Mouse (Mus musculus) adipocyte (in vitro differentiated cells): Measurements from ENCODE around the gene Emb.
"Not testable (repeated sequence)": the region's sequence is repeated elsewhere in the genome, so short reads cannot be mapped to it uniquely, and the experiment has no call there.

Experiments used
- DNase-seq: peaks from one replicate; pipeline ENCODE4 v3.0.0-alpha.2; 2016; ENCODE audit warnings: low spot score

Gene Emb

GRCm38 (mm10) chr13:117208236-117208635 lies at the start of gene Emb:
Gene Emb, plus strand, starts transcription at chr13:117208536.
- no peak for DNase-seq

- DNase-seq = no peak
These were observed 44.4 kb upstream of the Emb start for GRCm38 (mm10) chr13:117163906-117164305.

GRCm38 (mm10) chr13:117165071-117165470 lies 43.3 kb upstream of the Emb start:
- no peak for DNase-seq

- not testable (repeated sequence) for DNase-seq
These were observed 27.4 kb upstream of the Emb start for GRCm38 (mm10) chr13:117180912-117181311.

GRCm38 (mm10) chr13:117183288-117183687 lies 25.0 kb upstream of the Emb start:
- no peak for DNase-seq

- no peak for DNase-seq
These were observed 23.0 kb upstream of the Emb start for GRCm38 (mm10) chr13:117185329-117185728.

GRCm38 (mm10) chr13:117192161-117192560 lies 16.2 kb upstream of the Emb start:
- no peak for DNase-seq

GRCm38 (mm10) chr13:117193422-117193983 lies 14.8 kb upstream of the Emb start:
- DNase-seq = no peak

GRCm38 (mm10) chr13:117195569-117196495 lies 12.5 kb upstream of the Emb start:
- DNase-seq = no peak

GRCm38 (mm10) chr13:117197666-117198065 lies 10.7 kb upstream of the Emb start:
- DNase-seq = no peak

GRCm38 (mm10) chr13:117198402-117199083 lies 9.8 kb upstream of the Emb start:
- DNase-seq = peak; percentile 73

- DNase-seq = peak; percentile 42
These were observed 5.4 kb upstream of the Emb start for GRCm38 (mm10) chr13:117202755-117203471.

- DNase-seq = no peak
These were observed 3.7 kb upstream of the Emb start for GRCm38 (mm10) chr13:117204685-117205084.

- DNase-seq = no peak
These were observed 2.3 kb upstream of the Emb start for GRCm38 (mm10) chr13:117206066-117206465.

- no peak for DNase-seq
These were observed 3.1 kb downstream of the Emb start for GRCm38 (mm10) chr13:117211386-117211875.

GRCm38 (mm10) chr13:117215481-117215880 lies 7.1 kb downstream of the Emb start:
- no peak for DNase-seq

- DNase-seq = no peak
These were observed 7.8 kb downstream of the Emb start for GRCm38 (mm10) chr13:117216126-117216525.

- no peak for DNase-seq
These were observed 8.5 kb downstream of the Emb start for GRCm38 (mm10) chr13:117216752-117217363.

GRCm38 (mm10) chr13:117217621-117218020 lies 9.3 kb downstream of the Emb start:
- DNase-seq = no peak

- DNase-seq = no peak
These were observed 9.8 kb downstream of the Emb start for GRCm38 (mm10) chr13:117218092-117218491.

- no peak for DNase-seq
These were observed 11.7 kb downstream of the Emb start for GRCm38 (mm10) chr13:117219871-117220500.
